Mouse (Mus musculus): ENCODE data around the gene Rps17. TPM values are rescaled to one million over a fixed set of nuclear protein-coding genes. Genes with fewer than 3 reads are reported as not detected.
A peak's percentile ranks its signal among the peaks of the same experiment; 100 is the strongest.

Gene Rps17
- total RNA-seq, 2 experiments from 2014 or later, result 680 to 878 TPM

DNA sequence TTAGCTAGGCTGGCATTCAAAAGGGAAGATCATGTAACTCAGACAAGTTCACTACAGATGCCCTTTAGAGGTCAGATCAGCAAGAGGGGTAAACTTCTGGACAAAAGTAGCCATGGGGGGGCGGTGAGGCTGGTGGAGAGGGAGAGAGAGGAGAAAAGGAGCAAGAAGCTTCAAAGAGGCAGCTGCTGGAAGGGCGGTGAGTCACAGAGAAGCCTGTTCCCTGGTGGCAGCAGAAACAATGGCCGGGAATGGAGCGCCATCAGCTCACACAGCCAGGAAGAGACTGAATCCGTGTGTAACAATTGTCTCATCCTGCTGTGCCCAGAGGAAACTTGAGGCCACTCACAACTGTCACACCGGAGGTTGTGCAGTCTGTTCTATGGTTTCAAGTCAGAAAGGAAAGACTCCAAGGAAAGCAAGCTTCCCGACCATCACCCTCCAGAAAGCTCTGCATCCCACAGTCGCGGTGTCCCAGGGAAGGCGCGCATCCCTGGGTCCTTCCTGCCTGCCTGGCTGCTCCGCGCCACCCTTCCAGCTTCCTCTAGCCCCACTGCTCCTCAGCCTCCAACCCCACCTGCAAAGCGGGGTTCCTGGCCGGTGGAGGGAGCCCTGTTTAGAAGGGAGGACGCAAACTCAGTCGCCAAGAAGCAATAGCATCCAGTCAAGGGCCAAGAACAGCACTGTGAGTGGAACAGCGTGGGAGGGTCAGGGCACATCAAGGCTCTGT, 9.2 kb downstream of the Rps17 start:
- no peak for ATAC-seq (replicated peaks; ENCODE audit: low FRiP score, poor library complexity, severe bottlenecking)

DNA sequence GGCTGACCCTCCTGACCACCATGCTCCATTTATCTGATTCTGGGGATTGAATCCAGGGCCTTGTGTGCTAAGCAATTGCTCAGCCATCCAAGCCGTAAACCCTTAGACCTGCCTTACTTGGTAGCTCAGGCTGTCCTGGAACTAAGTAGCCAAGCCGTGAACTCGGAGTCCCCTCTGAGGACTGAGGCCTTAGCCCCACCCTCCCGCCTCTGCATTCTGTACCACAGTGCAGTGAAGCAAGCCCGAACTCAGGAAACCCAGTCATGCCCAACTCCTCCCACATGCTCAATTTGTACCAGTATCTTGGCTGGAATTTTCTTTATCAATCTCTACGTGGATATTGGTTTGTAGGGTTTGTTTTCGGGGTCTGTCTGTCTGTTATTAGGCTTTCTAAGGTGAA, 13.2 kb downstream of the Rps17 start:
- ATAC-seq (replicated peaks; ENCODE audit: low FRiP score, poor library complexity, severe bottlenecking), result no peak

DNA sequence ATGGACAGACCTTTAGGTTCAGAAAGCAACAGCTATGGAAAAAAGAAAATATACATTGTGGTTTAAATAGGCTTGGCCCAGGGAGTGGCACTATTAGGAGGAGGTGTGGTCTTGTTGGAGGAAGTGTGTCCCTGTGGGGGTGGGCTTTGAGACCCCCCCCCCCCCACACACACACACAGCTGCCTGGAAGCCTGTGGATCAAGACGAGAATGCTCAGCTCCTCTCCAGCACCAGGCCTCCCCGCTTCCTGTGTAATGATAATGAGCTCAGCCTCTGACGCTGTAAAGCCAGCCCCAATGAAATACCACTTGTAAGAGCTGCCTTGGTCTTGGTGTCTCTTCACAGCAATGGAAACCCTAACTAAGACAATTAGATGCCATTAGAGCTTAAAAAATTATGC, 14.3 kb downstream of the Rps17 start:
- no peak for ATAC-seq (replicated peaks; ENCODE audit: low FRiP score, poor library complexity, severe bottlenecking)

DNA sequence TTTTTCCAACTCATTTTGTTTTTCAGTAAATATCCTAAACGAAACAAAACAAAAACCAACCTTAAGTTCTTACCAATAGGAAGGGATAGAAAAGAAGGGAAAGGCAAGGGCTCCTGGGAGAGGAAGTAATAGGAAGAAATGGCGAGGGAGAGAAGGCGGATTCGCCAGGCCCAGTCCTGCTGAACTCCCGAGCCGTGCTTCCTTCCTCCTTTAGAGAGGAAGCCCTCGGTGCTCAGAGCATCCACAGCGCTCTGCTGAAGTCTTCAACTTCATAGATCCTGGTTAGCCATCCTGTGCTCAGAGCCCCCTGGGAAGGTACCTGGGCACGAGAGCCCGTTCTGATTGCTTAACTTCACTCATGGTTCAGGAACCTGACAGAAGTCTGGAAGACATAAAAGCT, 17.4 kb downstream of the Rps17 start:
- no peak for ATAC-seq (replicated peaks; ENCODE audit: low FRiP score, poor library complexity, severe bottlenecking)

DNA sequence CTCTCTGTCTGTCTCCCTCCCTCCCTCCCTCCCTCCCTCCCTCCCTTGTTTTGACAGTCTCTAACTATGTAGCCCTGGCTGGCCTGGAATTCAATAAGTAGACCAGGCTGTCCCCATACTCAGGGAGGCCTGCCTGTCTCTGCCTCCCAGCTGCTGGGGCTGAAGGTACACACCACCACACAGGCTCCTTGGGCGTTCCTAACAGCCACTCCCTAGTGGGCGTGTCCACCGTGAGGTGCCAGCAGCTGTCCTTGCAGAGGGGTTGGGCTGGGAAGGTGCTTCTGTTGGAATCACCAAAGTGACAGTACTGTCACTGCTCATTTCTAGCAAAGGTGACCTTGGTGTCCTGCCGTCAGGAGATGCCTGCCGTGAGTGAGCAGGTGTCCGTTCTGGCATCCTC, 18.2 kb downstream of the Rps17 start:
- ATAC-seq (replicated peaks; ENCODE audit: low FRiP score, poor library complexity, severe bottlenecking), result peak; percentile 69

DNA sequence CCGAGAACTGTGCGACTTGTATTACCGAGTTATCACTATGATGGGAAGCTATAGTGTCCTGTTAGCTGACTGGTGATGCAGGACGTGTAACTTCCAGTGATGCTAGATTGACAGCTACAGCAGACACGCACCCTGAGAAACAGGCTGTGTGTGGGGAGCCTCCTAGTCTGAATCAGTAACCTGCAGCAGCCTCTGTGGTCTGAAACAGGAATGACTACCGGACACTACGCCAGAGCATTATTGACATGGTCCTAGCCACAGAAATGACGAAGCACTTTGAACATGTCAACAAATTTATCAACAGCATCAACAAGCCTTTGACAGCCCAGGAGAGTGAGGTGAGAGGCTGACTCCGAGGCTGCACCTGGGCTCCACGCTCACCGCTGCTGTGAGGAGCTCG, 19.0 kb downstream of the Rps17 start:
- ATAC-seq (replicated peaks; ENCODE audit: low FRiP score, poor library complexity, severe bottlenecking), result no peak

DNA sequence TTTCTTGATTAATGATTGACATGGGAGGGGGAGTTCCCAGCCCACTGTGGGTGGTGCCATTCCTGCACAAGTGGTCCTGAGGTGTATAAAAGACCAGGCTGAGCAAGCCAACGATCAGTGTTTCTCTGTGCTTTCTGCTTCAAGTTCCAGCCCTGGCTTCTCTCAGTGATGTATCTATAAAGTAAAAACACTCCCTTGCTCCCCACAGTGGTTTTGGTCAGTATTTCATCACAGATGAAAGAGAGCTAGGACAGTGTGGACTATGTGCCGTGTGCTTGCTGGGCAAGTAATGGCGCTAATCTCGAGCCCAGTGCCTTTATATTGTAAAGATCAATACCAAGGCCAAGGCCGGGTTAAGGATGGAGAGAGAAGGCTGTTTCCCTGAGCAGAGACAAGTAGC, 23.3 kb downstream of the Rps17 start:
- ATAC-seq (replicated peaks; ENCODE audit: low FRiP score, poor library complexity, severe bottlenecking), result no peak

DNA sequence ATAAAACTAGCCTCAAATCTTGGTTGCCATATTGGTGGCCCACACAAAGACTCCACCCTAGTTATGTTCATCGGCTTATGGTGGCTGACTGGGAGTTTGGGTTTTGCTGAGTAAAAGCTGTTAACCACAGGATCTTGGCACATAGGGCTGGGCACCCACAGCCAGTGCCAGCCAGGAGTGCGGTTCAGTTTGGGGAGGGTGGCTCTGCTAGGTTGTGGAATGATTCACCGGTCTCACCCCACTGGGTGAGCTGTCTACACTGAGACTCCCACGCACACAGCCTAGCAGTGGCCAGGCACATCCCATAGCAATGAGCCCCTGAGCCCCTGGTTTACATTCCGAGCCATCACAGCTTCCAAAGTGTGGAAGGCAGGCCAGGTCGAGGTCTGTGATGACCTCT, 25.3 kb downstream of the Rps17 start:
- no peak for ATAC-seq (replicated peaks; ENCODE audit: low FRiP score, poor library complexity, severe bottlenecking)

DNA sequence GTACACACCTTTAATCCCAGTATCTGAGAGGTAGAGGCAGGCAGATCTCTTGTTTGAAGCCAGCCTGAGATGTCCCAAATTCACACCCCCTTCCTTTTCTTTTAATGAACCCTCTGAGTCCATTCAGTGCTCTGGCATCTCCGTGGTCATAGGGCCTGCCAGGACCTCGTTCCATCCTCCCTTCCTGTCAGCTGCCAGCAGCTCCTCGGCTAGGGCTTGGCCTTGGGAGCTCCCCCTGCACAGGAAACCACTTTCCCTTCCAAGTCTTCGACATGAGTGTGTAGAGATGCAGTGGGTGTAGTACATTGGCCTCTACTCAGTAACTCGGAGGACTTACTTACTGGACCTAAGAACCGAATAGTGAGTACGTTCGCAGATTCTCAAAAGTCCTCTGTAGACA, 29.5 kb downstream of the Rps17 start:
- ATAC-seq (replicated peaks; ENCODE audit: low FRiP score, poor library complexity, severe bottlenecking), result no peak

DNA sequence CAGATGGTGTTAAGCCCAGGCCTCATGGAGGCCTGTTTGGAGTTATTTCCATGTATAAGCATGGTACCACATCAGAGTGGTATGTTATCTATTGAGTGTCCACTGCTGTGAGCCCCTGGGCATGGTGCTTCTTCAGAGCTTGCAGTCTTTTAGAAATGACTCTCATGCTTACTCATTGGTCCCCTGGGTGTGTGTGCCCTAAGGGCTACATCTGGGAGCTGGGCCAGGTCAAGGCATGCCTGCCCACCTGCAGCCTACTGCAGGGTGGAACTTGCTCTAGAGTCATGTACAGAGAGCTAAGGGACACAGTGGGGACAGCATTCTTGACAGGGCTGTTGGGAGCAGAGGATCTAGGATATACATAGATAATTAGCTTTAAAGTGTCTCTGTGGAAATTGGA, 33.5 kb downstream of the Rps17 start:
- ATAC-seq (replicated peaks; ENCODE audit: low FRiP score, poor library complexity, severe bottlenecking), result no peak

DNA sequence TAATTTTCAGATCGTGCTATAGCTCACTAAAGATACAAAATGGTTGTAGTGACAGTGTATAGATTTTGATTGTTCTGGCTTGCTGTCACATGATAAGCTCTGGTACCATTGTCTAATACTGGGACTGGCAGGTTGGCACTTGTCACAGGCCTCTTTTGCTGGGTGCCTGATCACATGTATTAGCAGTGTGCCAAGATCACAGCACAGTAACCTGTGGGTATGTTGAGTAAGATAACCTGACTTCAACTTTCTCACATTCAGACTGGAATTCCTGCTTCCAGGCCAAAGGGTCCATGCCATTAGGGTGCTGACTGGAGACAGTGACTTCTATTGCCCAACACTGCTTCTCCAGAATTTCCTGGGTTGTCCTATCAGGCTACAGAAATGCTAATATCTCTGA, 33.9 kb downstream of the Rps17 start:
- ATAC-seq (replicated peaks; ENCODE audit: low FRiP score, poor library complexity, severe bottlenecking), result no peak

DNA sequence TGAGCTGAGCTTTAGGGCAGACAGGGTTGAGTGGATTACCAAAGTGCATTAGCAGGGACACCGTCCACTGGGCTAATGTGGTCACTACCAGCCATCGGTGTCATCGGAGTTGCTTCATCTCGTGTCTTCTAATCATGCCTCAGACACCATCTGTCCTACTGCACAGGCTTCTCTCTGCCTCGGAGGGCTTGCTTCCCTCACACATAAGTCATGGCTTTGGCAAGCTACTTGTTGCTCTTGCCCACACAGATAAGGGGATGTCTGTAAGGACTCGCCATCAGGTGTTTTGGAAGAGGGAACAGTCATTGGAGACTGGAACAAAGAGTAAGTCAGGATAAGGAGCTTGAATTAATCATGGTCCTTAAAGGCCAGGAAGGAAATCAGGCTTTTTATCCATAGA, 35.8 kb downstream of the Rps17 start:
- no peak for ATAC-seq (replicated peaks; ENCODE audit: low FRiP score, poor library complexity, severe bottlenecking)

DNA sequence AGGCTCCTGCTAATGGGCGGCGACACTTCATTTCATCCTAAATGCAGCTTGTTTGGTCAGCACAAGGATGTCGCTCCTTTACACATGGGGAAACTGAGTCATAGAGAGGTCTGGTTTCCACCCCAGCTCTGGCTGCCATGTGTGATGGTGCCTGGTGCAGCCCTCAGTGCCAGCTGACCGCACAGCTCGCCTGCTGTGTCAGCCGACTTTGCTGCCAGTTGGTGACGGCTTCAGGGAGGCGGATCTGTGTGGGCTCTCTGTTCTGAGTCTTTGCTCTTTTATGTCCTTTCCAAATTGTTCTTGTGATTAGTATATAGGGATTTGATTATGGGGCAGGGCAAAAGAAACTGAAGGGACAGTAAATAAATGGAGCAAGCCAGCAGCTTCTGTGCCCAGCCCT, 37.3 kb downstream of the Rps17 start:
- ATAC-seq (replicated peaks; ENCODE audit: low FRiP score, poor library complexity, severe bottlenecking), result no peak

DNA sequence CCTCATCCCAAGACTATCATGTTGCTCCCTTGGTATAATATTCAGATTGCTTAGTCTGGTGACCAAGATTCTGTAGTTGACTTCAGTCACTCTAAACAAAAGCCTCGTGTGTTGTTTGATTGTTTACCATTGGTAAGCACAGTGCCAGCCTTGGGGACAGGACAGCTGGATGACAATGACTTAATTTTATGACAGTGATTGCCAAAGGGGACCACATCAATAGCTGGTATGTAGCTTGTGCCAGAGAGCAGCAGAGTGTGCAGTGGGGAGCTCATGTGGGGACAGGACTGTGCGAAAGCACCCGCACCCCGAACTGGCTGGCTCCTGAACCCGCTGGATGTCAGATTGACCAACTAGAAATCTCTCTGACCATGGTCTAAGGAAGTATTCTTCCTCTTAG, 40.4 kb downstream of the Rps17 start:
- no peak for ATAC-seq (replicated peaks; ENCODE audit: low FRiP score, poor library complexity, severe bottlenecking)

DNA sequence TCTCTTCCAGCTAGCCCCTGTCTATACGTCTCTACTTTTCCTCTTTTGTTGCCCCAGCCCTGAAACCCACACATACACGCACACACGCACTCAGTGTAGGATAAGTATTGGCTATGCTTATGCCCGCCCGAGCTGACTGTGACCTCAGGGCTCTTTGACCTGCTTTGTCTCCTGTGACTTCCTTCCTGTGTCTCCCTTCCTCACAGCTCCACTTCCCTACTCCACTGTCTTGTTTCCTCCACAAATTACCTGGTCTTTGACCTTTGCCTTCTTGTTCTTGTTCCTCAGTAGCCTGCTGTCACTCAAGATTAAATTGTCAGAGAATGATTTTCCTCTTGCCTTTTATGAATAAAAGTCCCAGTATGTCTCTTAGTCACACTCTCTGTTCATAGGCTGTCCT, 41.0 kb downstream of the Rps17 start:
- no peak for ATAC-seq (replicated peaks; ENCODE audit: low FRiP score, poor library complexity, severe bottlenecking)

DNA sequence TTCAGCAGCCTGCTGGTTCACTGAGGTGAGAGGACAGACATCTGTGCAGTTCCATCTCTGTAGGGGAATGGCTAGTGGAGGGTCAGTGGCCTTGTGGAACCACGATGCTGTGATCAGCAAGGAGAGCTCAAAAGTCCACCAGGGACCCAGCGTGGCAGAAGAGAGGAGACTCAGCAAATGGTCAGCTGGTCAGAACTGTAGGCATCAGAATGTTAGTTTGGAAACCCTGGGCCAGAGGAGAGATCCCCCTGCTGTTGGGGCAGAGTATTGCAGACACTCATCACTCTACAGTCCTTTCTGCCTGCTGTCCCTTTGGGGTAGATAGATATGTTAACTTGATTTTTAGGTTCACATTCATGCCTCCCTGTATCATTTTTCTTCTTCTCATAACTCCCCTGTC, 41.4 kb downstream of the Rps17 start:
- ATAC-seq (replicated peaks; ENCODE audit: low FRiP score, poor library complexity, severe bottlenecking), result no peak

DNA sequence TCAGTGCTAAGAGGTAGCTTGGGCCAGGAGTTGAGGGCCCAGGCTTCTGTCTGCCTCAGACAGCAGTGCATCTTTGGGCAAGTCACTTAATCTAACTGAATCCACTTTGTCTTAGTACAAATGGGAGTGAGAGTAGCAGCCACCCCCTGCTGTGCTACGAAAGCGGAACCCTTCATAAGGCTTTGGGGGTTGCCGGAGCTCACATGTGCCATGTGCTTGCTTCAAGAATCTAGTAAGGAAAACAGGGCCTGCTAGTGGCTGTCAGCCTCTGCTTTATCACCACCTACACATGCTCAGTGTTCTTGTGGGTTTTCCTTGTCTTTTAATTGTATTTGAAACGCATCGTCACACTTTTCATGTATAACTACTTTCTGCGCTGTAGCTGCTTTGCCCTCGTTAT, 43.7 kb downstream of the Rps17 start:
- no peak for ATAC-seq (replicated peaks; ENCODE audit: low FRiP score, poor library complexity, severe bottlenecking)

DNA sequence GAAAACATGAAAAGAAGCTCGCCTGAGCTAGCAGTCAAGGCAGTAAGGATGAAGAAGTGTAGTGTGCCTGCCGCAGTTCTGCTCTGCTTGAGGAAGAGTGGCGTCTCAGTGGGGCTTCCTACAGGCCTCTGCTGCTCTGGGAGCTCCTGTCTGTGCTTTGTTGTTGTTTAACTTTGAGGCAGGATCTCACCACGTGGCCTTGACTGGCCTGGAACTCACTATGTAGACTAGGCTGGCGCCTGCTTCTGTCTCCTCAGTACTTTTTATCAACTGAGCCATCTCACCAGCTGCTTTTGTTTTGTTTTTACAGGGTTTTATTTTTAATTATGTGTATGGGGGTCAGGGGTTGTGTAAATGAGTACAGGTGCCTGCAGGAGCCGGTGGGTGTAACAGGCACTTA, 46.8 kb downstream of the Rps17 start:
- ATAC-seq (replicated peaks; ENCODE audit: low FRiP score, poor library complexity, severe bottlenecking), result no peak

DNA sequence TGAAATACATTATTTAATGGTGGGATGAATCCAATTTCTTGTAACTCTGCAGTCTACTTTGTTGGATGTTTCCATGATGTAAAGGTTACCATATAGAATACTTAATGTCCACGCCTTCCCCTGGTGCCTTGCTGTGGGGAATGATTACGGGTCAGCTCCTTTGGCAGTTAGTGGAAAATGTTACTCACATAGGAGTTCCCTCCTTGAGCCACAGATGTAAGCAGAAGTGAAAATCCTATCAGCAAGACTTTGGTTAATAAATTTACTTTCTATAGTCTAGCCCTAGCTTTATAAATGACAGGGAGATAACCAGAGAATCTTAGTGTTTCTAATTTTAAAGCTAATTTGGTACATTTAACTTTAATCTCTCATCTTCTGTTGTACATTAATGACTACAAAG, 49.9 kb downstream of the Rps17 start:
- ATAC-seq (replicated peaks; ENCODE audit: low FRiP score, poor library complexity, severe bottlenecking), result no peak
